Mouse (Mus musculus) hindbrain, embryonic 14.5 days (tissue): ENCODE data around the gene Bfsp2. TPM values are rescaled to one million over a fixed set of nuclear protein-coding genes. Genes with fewer than 3 reads are reported as not detected.

Experiments
- ATAC-seq: fragments of 200-750 bp; cut with Nextera tagmentation; 2 replicates; pipeline ENCODE4 v1.8.0; 2017; ENCODE audit warnings: moderate number of reproducible peaks, mild to moderate bottlenecking, moderate TSS enrichment, moderate library complexity; ENCODE audit not compliant: low FRiP score
- DNase-seq: peaks from one replicate; pipeline ENCODE4 v3.0.0-alpha.2; 2015; ENCODE audit warnings: low spot score
- H3K27ac ChIP-seq: fragments of 300-500 bp; sonication (generic); 2 replicates; pipeline ENCODE4 v1.5.1; 2014; ENCODE audit warnings: mild to moderate bottlenecking, moderate library complexity
- H3K27me3 ChIP-seq: fragments of 300-500 bp; sonication (generic); 2 replicates; pipeline ENCODE4 v1.6.1; 2014; ENCODE audit warnings: mild to moderate bottlenecking, low read length, mixed read lengths; ENCODE audit not compliant: control insufficient read depth, insufficient read depth
- H3K36me3 ChIP-seq: fragments of 300-500 bp; sonication (generic); replicated peaks from 2 replicates; pipeline ENCODE4 v1.6.1; 2014; ENCODE audit not compliant: control insufficient read depth, insufficient read depth
- H3K4me1 ChIP-seq: fragments of 300-500 bp; sonication (generic); replicated peaks from 2 replicates; pipeline ENCODE4 v1.6.1; 2014; ENCODE audit warnings: antibody characterized with exemption, low read length, mixed read lengths; ENCODE audit not compliant: control insufficient read depth, insufficient read depth
- H3K4me2 ChIP-seq: fragments of 300-500 bp; sonication (generic); replicated peaks from 2 replicates; pipeline ENCODE4 v1.6.1; 2014; ENCODE audit warnings: mild to moderate bottlenecking, moderate library complexity
- H3K4me3 ChIP-seq: fragments of 300-500 bp; sonication (generic); replicated peaks from 2 replicates; pipeline ENCODE4 v1.5.1; 2014; ENCODE audit warnings: mild to moderate bottlenecking, low read length
- H3K9ac ChIP-seq: fragments of 300-500 bp; sonication (generic); 2 replicates; pipeline ENCODE4 v1.6.1; 2014
- H3K9me3 ChIP-seq: fragments of 300-500 bp; sonication (generic); 2 replicates; pipeline ENCODE4 v1.6.1; 2016; ENCODE audit warnings: low read length; ENCODE audit not compliant: control insufficient read depth
- WGBS: fragments of 180-500 bp; shearing (Covaris S2); extraction: QIAGEN DNeasy Blood & Tissue Kit; methylation state at CpG from one replicate; pipeline ENCODE4 v1.1.7; 2014; 5-methylcytosine and 5-hydroxymethylcytosine counted together
- polyA plus RNA-seq: library from polyadenylated mRNA; unstranded; fragments of >200 nt; fragmentation: Nextera tagmentation; extraction: Ambion mirVana; gene quantifications from 2 replicates; pipeline ENCODE4 v1.2.1, GENCODE M21; 2014

Gene Bfsp2
- polyA plus RNA-seq, 1 experiment from 2014 or later: 4.1 TPM

- H3K27ac ChIP-seq: peak overlapping the region; percentile 63
- no peak overlapping the region for H3K9ac ChIP-seq
- no peaks in the 10 kb centered on the region for H3K9me3 ChIP-seq
- H3K36me3 ChIP-seq: no peaks in the 10 kb centered on the region
- H3K4me2 ChIP-seq: 0 out of 2 replicates have a peak overlapping the region, but pooled peaks have one; percentile 8
- DNase-seq: peak; percentile 51
- H3K4me3 ChIP-seq: no peak overlapping the region
- H3K4me1 ChIP-seq: peaks cover 19% of the 10 kb centered on the region
- no peak for ATAC-seq
- WGBS: 25% methylated on average over 7 of the region's 7 CpGs
- no peaks in the 10 kb centered on the region for H3K27me3 ChIP-seq
Measured at GRCm38 (mm10) chr9:103443824-103444185, 36.4 kb downstream of the Bfsp2 start.

DNA sequence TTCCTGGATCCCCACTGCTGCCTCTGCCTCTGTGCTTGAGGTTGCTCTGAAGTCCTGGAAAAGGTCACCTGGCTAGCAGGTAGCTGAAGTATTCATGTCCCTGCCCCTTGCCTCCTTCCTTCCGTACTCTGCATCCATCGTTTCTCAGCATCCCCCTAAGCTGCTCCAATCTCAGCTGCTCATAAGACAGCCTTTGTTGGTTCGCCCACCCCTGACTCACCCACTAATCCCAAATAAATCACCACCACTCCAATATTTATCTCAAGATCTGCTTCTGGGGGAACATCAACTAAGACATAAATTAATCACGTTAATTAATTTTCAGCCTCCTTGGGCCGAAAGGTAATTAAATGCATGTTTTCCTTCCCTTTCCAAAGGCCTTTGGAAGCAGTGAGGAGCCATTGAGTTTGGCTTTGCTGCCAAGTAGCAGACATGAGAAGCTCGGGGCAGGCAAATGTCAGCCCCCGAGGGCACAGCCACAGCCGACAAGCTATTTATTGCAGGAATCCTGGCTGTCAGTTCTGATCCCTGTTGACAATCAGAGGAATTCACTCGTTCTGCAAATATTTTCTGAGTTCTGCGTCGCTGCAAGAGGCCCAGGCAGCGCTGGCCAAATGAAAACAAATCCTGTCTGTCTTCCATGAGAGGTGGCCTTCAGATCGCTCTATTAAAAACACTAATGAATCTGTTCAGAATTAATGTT is 36.9 kb downstream of the Bfsp2 start:
- WGBS: 15% methylated on average over 13 of the region's 13 CpGs
- ATAC-seq (peak; percentile 59; the same call in 1 of the 2 replicates), DNase-seq (peak; percentile 56)
- H3K36me3 ChIP-seq: no peaks in the 10 kb centered on the region
- no peak overlapping the region for H3K9ac ChIP-seq
- H3K4me1 ChIP-seq: peaks cover 19% of the 10 kb centered on the region
- no peaks in the 10 kb centered on the region for H3K9me3 ChIP-seq
- no peak overlapping the region for H3K4me3 ChIP-seq
- 0 out of 2 replicates have a peak overlapping the region, but pooled peaks have one; percentile 8 for H3K4me2 ChIP-seq
- no peaks in the 10 kb centered on the region for H3K27me3 ChIP-seq
- peak overlapping the region; percentile 63 for H3K27ac ChIP-seq

- Histone ChIP-seq H3K27ac (no peak overlapping the region), H3K9ac (no peak overlapping the region), H3K4me2 (no peak overlapping the region), H3K4me1 (peaks cover 19% of the 10 kb centered on the region), H3K4me3 (no peak overlapping the region), H3K36me3 (no peaks in the 10 kb centered on the region), H3K27me3 (no peaks in the 10 kb centered on the region), H3K9me3 (no peaks in the 10 kb centered on the region)
- ATAC-seq (no peak), DNase-seq (no peak)
- WGBS: 58% methylated on average over 3 of the region's 3 CpGs
Measured at GRCm38 (mm10) chr9:103440597-103440996, 39.6 kb downstream of the Bfsp2 start.

DNA sequence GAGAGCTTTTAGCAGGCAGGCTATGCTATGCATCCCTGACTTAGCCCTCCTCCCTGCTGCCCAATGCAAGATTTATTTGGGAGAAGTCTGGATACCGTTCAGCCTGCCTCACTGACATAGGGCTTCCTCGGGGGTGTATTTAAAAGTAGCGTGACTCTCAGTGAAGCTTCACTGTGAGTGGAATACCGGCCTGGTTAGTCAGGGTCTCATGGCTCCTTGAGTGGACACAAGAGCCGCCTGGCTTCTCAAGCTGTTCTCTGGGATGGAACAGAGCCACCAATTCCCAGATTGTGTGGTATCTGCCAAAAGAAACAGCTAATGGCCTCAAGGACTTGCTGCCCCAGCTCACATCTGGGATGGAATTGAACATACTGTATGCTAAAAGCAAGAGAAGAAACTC is 43.1 kb downstream of the Bfsp2 start:
- Histone ChIP-seq H3K27ac (no peak overlapping the region), H3K4me2 (no peak overlapping the region), H3K27me3 (no peaks in the 10 kb centered on the region), H3K4me1 (0 out of 2 replicates have a peak, but pooled peaks cover 5% of the 10 kb centered on the region), H3K36me3 (no peaks in the 10 kb centered on the region), H3K4me3 (no peak overlapping the region), H3K9me3 (no peaks in the 10 kb centered on the region), H3K9ac (no peak overlapping the region)
- DNase-seq (no peak), ATAC-seq (no peak)
- WGBS: 82% methylated on average over 5 of the region's 5 CpGs

GRCm38 (mm10) chr9:103434116-103434515 is 46.1 kb downstream of the Bfsp2 start:
- 59% methylated on average over 4 of the region's 4 CpGs for WGBS
- ATAC-seq: no peak

GRCm38 (mm10) chr9:103432122-103432778 is 48.0 kb downstream of the Bfsp2 start:
- Histone ChIP-seq H3K9ac (no peak overlapping the region), H3K4me1 (0 out of 2 replicates have a peak, but pooled peaks cover 10% of the 10 kb centered on the region), H3K27ac (no peak overlapping the region), H3K9me3 (no peaks in the 10 kb centered on the region), H3K27me3 (no peaks in the 10 kb centered on the region), H3K4me2 (no peak overlapping the region), H3K4me3 (no peak overlapping the region), H3K36me3 (no peaks in the 10 kb centered on the region)
- ATAC-seq (no peak), DNase-seq (no peak)
- WGBS: 58% methylated on average over 13 of the region's 13 CpGs

More at GRCm38 (mm10) chr9:103434116-103434515, 46.1 kb downstream of the Bfsp2 start:
- H3K36me3 ChIP-seq: no peaks in the 10 kb centered on the region
- H3K27me3 ChIP-seq: no peaks in the 10 kb centered on the region
- no peak for DNase-seq
- H3K9ac ChIP-seq: no peak overlapping the region
- no peak overlapping the region for H3K4me2 ChIP-seq
- 0 out of 2 replicates have a peak, but pooled peaks cover 10% of the 10 kb centered on the region for H3K4me1 ChIP-seq
- no peak overlapping the region for H3K27ac ChIP-seq
- H3K9me3 ChIP-seq: no peaks in the 10 kb centered on the region
- no peak overlapping the region for H3K4me3 ChIP-seq

- Histone ChIP-seq H3K27me3 (no peaks in the 10 kb centered on the region), H3K4me1 (0 out of 2 replicates have a peak, but pooled peaks cover 10% of the 10 kb centered on the region), H3K36me3 (no peaks in the 10 kb centered on the region), H3K4me3 (no peak overlapping the region), H3K4me2 (no peak overlapping the region), H3K27ac (no peak overlapping the region), H3K9ac (no peak overlapping the region), H3K9me3 (no peaks in the 10 kb centered on the region)
- DNase-seq (no peak), ATAC-seq (no peak)
- 82% methylated on average over 1 of the region's 1 CpGs for WGBS
Measured at GRCm38 (mm10) chr9:103431718-103432117, 48.5 kb downstream of the Bfsp2 start.

- Histone ChIP-seq H3K4me2 (no peak overlapping the region), H3K36me3 (no peaks in the 10 kb centered on the region), H3K9me3 (no peaks in the 10 kb centered on the region), H3K27ac (no peak overlapping the region), H3K4me1 (0 out of 2 replicates have a peak, but pooled peaks cover 10% of the 10 kb centered on the region), H3K27me3 (no peaks in the 10 kb centered on the region), H3K9ac (no peak overlapping the region), H3K4me3 (no peak overlapping the region)
- no peak for DNase-seq
- 92% methylated on average over 13 of the region's 13 CpGs for WGBS
- ATAC-seq: no peak
Measured at GRCm38 (mm10) chr9:103430431-103431220, 49.6 kb downstream of the Bfsp2 start.

DNA sequence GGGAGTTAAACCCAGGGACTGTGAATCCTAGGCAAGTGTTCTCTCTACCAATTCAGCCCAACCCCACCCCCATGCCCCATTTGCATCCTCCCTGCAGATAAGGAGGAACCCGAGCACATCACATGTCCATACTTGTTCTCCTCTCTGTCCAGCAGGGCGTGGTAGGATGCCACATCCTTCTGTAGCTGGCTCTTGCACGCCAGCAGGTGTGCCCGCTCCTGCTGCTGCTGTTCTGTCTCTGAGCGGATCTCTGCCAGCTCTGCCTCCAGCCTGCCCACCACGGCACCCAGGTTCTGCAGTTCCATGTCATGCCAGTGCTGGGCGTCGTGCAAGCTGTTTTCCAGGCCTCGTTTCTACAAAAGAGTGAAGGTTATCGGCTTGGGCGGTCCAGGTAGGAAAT is 53.8 kb downstream of the Bfsp2 start:
- Histone ChIP-seq H3K4me1 (0 out of 2 replicates have a peak, but pooled peaks cover 13% of the 10 kb centered on the region), H3K36me3 (no peaks in the 10 kb centered on the region), H3K9ac (no peak overlapping the region), H3K27me3 (no peaks in the 10 kb centered on the region), H3K9me3 (no peaks in the 10 kb centered on the region), H3K4me3 (no peak overlapping the region), H3K4me2 (no peak overlapping the region), H3K27ac (no peak overlapping the region)
- WGBS: 83% methylated on average over 11 of the region's 11 CpGs
- no peak for DNase-seq
- ATAC-seq: no peak
